Mouse (Mus musculus): ENCODE measurements around the gene Slc16a10. TPM values are rescaled to one million over a fixed set of nuclear protein-coding genes. Genes with fewer than 3 reads are reported as not detected.

Slc16a10 gene
- polyA plus RNA-seq, 1 experiment from 2014 or later: 17.9 TPM

GRCm38 (mm10) chr10:40135807-40136778, 6.0 kb downstream of the Slc16a10 start:
- no peak overlapping the region for H3K9ac ChIP-seq (ENCODE audit: low read length)
- no peak overlapping the region for H3K4me3 ChIP-seq (ENCODE audit: control insufficient read depth in 1 of 2, insufficient read depth in 1 of 2, low read depth in 1 of 2, low read length in 2 of 2)
- ATAC-seq (ENCODE audit: insufficient number of reproducible peaks, insufficient read depth, low FRiP score, low read depth): no peak
- WGBS: 72% methylated on average over 9 of the region's 9 CpGs
- no peak overlapping the region for H3K27ac ChIP-seq (replicated peaks in 1 of 2; ENCODE audit: control insufficient read depth in 1 of 2, insufficient read depth in 1 of 2, low read depth in 2 of 2, low read length in 2 of 2)
- H3K27me3 ChIP-seq (ENCODE audit: control insufficient read depth, insufficient read depth, low read length): no peaks in the 10 kb centered on the region
- no peak overlapping the region for H3K4me2 ChIP-seq (ENCODE audit: low read length)
- H3K36me3 ChIP-seq (ENCODE audit: control insufficient read depth, insufficient read depth, low read length): no peaks in the 10 kb centered on the region
- H3K4me1 ChIP-seq (ENCODE audit: control insufficient read depth in 2 of 2, insufficient read depth in 2 of 2, low read length in 2 of 2): peaks cover 2 to 16% of the 10 kb centered on the region in 2 experiments
- no peaks in the 10 kb centered on the region for H3K9me3 ChIP-seq (ENCODE audit: control insufficient read depth, low read length)

- Histone ChIP-seq H3K27me3 (ENCODE audit: control insufficient read depth, insufficient read depth, low read length) (no peaks in the 10 kb centered on the region), H3K27ac (replicated peaks in 1 of 2; ENCODE audit: control insufficient read depth in 1 of 2, insufficient read depth in 1 of 2, low read depth in 2 of 2, low read length in 2 of 2) (no peak overlapping the region), H3K4me1 (ENCODE audit: control insufficient read depth in 2 of 2, insufficient read depth in 2 of 2, low read length in 2 of 2) (peaks cover 2 to 12% of the 10 kb centered on the region in 2 experiments), H3K9ac (ENCODE audit: low read length) (no peak overlapping the region), H3K4me3 (ENCODE audit: control insufficient read depth in 1 of 2, insufficient read depth in 1 of 2, low read depth in 1 of 2, low read length in 2 of 2) (no peak overlapping the region), H3K4me2 (ENCODE audit: low read length) (no peak overlapping the region), H3K36me3 (ENCODE audit: control insufficient read depth, insufficient read depth, low read length) (no peaks in the 10 kb centered on the region), H3K9me3 (ENCODE audit: control insufficient read depth, low read length) (no peaks in the 10 kb centered on the region)
- 85% methylated on average over 6 of the region's 6 CpGs for WGBS
- ATAC-seq (ENCODE audit: insufficient number of reproducible peaks, insufficient read depth, low FRiP score, low read depth): no peak
These were observed 7.2 kb downstream of the Slc16a10 start for GRCm38 (mm10) chr10:40134906-40135305.

GRCm38 (mm10) chr10:40133636-40134035, 8.4 kb downstream of the Slc16a10 start:
- no peaks in the 10 kb centered on the region for H3K27me3 ChIP-seq (ENCODE audit: control insufficient read depth, insufficient read depth, low read length)
- no peak overlapping the region for H3K4me2 ChIP-seq (ENCODE audit: low read length)
- WGBS: 58% methylated on average over 1 of the region's 1 CpGs
- H3K4me1 ChIP-seq (ENCODE audit: control insufficient read depth in 2 of 2, insufficient read depth in 2 of 2, low read length in 2 of 2): peaks cover 2 to 6% of the 10 kb centered on the region in 2 experiments
- H3K9me3 ChIP-seq (ENCODE audit: control insufficient read depth, low read length): no peaks in the 10 kb centered on the region
- H3K36me3 ChIP-seq (ENCODE audit: control insufficient read depth, insufficient read depth, low read length): no peaks in the 10 kb centered on the region
- no peak for ATAC-seq (ENCODE audit: insufficient number of reproducible peaks, insufficient read depth, low FRiP score, low read depth)
- no peak overlapping the region for H3K4me3 ChIP-seq (ENCODE audit: control insufficient read depth in 1 of 2, insufficient read depth in 1 of 2, low read depth in 1 of 2, low read length in 2 of 2)
- H3K9ac ChIP-seq (ENCODE audit: low read length): no peak overlapping the region
- H3K27ac ChIP-seq (replicated peaks in 1 of 2; ENCODE audit: control insufficient read depth in 1 of 2, insufficient read depth in 1 of 2, low read depth in 2 of 2, low read length in 2 of 2): no peak overlapping the region

- H3K4me1 ChIP-seq (ENCODE audit: control insufficient read depth in 2 of 2, insufficient read depth in 2 of 2, low read length in 2 of 2): peaks cover 0 to 6% of the 10 kb centered on the region in 2 experiments; a peak in 3 of 4 replicates
- H3K4me2 ChIP-seq (ENCODE audit: low read length): no peak overlapping the region
- no peak for ATAC-seq (ENCODE audit: insufficient number of reproducible peaks, insufficient read depth, low FRiP score, low read depth)
These were observed 10.2 kb downstream of the Slc16a10 start for GRCm38 (mm10) chr10:40131690-40132418.

GRCm38 (mm10) chr10:40130126-40130525, 11.9 kb downstream of the Slc16a10 start:
- Histone ChIP-seq H3K9ac (ENCODE audit: low read length) (no peak overlapping the region), H3K4me2 (ENCODE audit: low read length) (no peak overlapping the region), H3K9me3 (ENCODE audit: control insufficient read depth, low read length) (no peaks in the 10 kb centered on the region), H3K36me3 (ENCODE audit: control insufficient read depth, insufficient read depth, low read length) (no peaks in the 10 kb centered on the region), H3K27me3 (ENCODE audit: control insufficient read depth, insufficient read depth, low read length) (no peaks in the 10 kb centered on the region), H3K27ac (replicated peaks in 1 of 2; ENCODE audit: control insufficient read depth in 1 of 2, insufficient read depth in 1 of 2, low read depth in 2 of 2, low read length in 2 of 2) (no peak overlapping the region), H3K4me1 (ENCODE audit: control insufficient read depth in 2 of 2, insufficient read depth in 2 of 2, low read length in 2 of 2) (peaks cover 0 to 9% of the 10 kb centered on the region in 2 experiments), H3K4me3 (ENCODE audit: control insufficient read depth in 1 of 2, insufficient read depth in 1 of 2, low read depth in 1 of 2, low read length in 2 of 2) (no peak overlapping the region)
- ATAC-seq (ENCODE audit: insufficient number of reproducible peaks, insufficient read depth, low FRiP score, low read depth): no peak
- WGBS: 81% methylated on average over 1 of the region's 1 CpGs

More at GRCm38 (mm10) chr10:40131690-40132418, 10.2 kb downstream of the Slc16a10 start:
- 46% methylated on average over 9 of the region's 9 CpGs for WGBS
- Histone ChIP-seq H3K27me3 (ENCODE audit: control insufficient read depth, insufficient read depth, low read length) (no peaks in the 10 kb centered on the region), H3K9ac (ENCODE audit: low read length) (no peak overlapping the region), H3K36me3 (ENCODE audit: control insufficient read depth, insufficient read depth, low read length) (no peaks in the 10 kb centered on the region), H3K4me3 (ENCODE audit: control insufficient read depth in 1 of 2, insufficient read depth in 1 of 2, low read depth in 1 of 2, low read length in 2 of 2) (no peak overlapping the region), H3K27ac (replicated peaks in 1 of 2; ENCODE audit: control insufficient read depth in 1 of 2, insufficient read depth in 1 of 2, low read depth in 2 of 2, low read length in 2 of 2) (no peak overlapping the region; a peak in 1 of 4 replicates), H3K9me3 (ENCODE audit: control insufficient read depth, low read length) (no peaks in the 10 kb centered on the region)

- Histone ChIP-seq H3K4me3 (ENCODE audit: control insufficient read depth in 1 of 2, insufficient read depth in 1 of 2, low read depth in 1 of 2, low read length in 2 of 2) (no peak overlapping the region), H3K9ac (ENCODE audit: low read length) (no peak overlapping the region), H3K27ac (replicated peaks in 1 of 2; ENCODE audit: control insufficient read depth in 1 of 2, insufficient read depth in 1 of 2, low read depth in 2 of 2, low read length in 2 of 2) (no peak overlapping the region), H3K27me3 (ENCODE audit: control insufficient read depth, insufficient read depth, low read length) (no peaks in the 10 kb centered on the region), H3K4me1 (ENCODE audit: control insufficient read depth in 2 of 2, insufficient read depth in 2 of 2, low read length in 2 of 2) (peaks cover 0 to 7% of the 10 kb centered on the region in 2 experiments; a peak in 3 of 4 replicates), H3K36me3 (ENCODE audit: control insufficient read depth, insufficient read depth, low read length) (no peaks in the 10 kb centered on the region), H3K9me3 (ENCODE audit: control insufficient read depth, low read length) (no peaks in the 10 kb centered on the region), H3K4me2 (ENCODE audit: low read length) (no peak overlapping the region)
- ATAC-seq (ENCODE audit: insufficient number of reproducible peaks, insufficient read depth, low FRiP score, low read depth): no peak
These were observed 12.9 kb downstream of the Slc16a10 start for GRCm38 (mm10) chr10:40129134-40129533.

GRCm38 (mm10) chr10:40128497-40128896, 13.6 kb downstream of the Slc16a10 start:
- Histone ChIP-seq H3K4me3 (ENCODE audit: control insufficient read depth in 1 of 2, insufficient read depth in 1 of 2, low read depth in 1 of 2, low read length in 2 of 2) (no peak overlapping the region), H3K27ac (replicated peaks in 1 of 2; ENCODE audit: control insufficient read depth in 1 of 2, insufficient read depth in 1 of 2, low read depth in 2 of 2, low read length in 2 of 2) (no peak overlapping the region), H3K4me2 (ENCODE audit: low read length) (no peak overlapping the region), H3K9me3 (ENCODE audit: control insufficient read depth, low read length) (no peaks in the 10 kb centered on the region), H3K9ac (ENCODE audit: low read length) (no peak overlapping the region), H3K4me1 (ENCODE audit: control insufficient read depth in 2 of 2, insufficient read depth in 2 of 2, low read length in 2 of 2) (peaks cover 0 to 7% of the 10 kb centered on the region in 2 experiments; a peak in 3 of 4 replicates), H3K36me3 (ENCODE audit: control insufficient read depth, insufficient read depth, low read length) (no peaks in the 10 kb centered on the region), H3K27me3 (ENCODE audit: control insufficient read depth, insufficient read depth, low read length) (no peaks in the 10 kb centered on the region)
- no peak for ATAC-seq (ENCODE audit: insufficient number of reproducible peaks, insufficient read depth, low FRiP score, low read depth)
- 81% methylated on average over 7 of the region's 7 CpGs for WGBS

Data from heart, embryonic 14.5 days (tissue).